Mouse (Mus musculus): Measurements from ENCODE around the gene Skint6. TPM values are rescaled to one million over a fixed set of nuclear protein-coding genes. Genes with fewer than 3 reads are reported as not detected.
"Not testable (repeated sequence)": the region's sequence is repeated elsewhere in the genome, so short reads cannot be mapped to it uniquely, and the experiment has no call there.

Skint6 gene
- not detected for total RNA-seq (2021)
- long read RNA-seq, experiment 1 = 0 reads
- long read RNA-seq, experiment 2 = 0 reads

- intact Hi-C loops (cut with DNase I) = no loop called here
- DNase-seq = no peak
Measured at GRCm38 (mm10) chr4:113286873-113287272, at the start of gene Skint6. Skint6 (minus strand) TSS chr4:113286973.

GRCm38 (mm10) chr4:113320911-113321310, 34.1 kb upstream of the Skint6 start:
- intact Hi-C loops (cut with DNase I) = no loop called here
- no peak for DNase-seq

GRCm38 (mm10) chr4:113301773-113302473, 15.2 kb upstream of the Skint6 start:
- intact Hi-C loops (cut with DNase I) = no loop called here
- no peak for DNase-seq

- intact Hi-C loops (cut with DNase I) = no loop called here
Measured at GRCm38 (mm10) chr4:113263363-113264060, 23.3 kb downstream of the Skint6 start.

GRCm38 (mm10) chr4:113245808-113246207, 41.0 kb downstream of the Skint6 start:
- intact Hi-C loops (cut with DNase I) = no loop called here

More at GRCm38 (mm10) chr4:113263363-113264060, 23.3 kb downstream of the Skint6 start:
- DNase-seq = no peak

GRCm38 (mm10) chr4:113067621-113068020, 219.2 kb downstream of the Skint6 start:
- no peak for DNase-seq
- intact Hi-C loops (cut with DNase I) = no loop called here

More at GRCm38 (mm10) chr4:113245808-113246207, 41.0 kb downstream of the Skint6 start:
- DNase-seq = no peak

GRCm38 (mm10) chr4:112979160-112979559, 307.6 kb downstream of the Skint6 start:
- DNase-seq; intact Hi-C loops (cut with DNase I): not testable (repeated sequence)

- no peak for DNase-seq
Measured at GRCm38 (mm10) chr4:112790646-112791045, 496.1 kb downstream of the Skint6 start.

GRCm38 (mm10) chr4:112774766-112775165, 512.0 kb downstream of the Skint6 start, which contains the start of gene Skint10:
Skint10 (minus strand) TSS chr4:112774866.
- intact Hi-C loops (cut with DNase I) = no loop called here
- DNase-seq = no peak

More at GRCm38 (mm10) chr4:112790646-112791045, 496.1 kb downstream of the Skint6 start:
- intact Hi-C loops (cut with DNase I) = no loop called here

Data from gastrocnemius, postnatal 36 days (tissue).